Mouse (Mus musculus) midbrain, embryonic 12.5 days (tissue): ENCODE measurements around the gene Mrgprf. TPM values are rescaled to one million over a fixed set of nuclear protein-coding genes. Genes with fewer than 3 reads are reported as not detected.

Source experiments
- polyA plus RNA-seq: library from polyadenylated mRNA; unstranded; fragments of >200 nt; fragmentation: Nextera tagmentation; extraction: Ambion mirVana; gene quantifications from 2 replicates; pipeline ENCODE4 v1.2.1, GENCODE M21; 2016

Mrgprf gene
- polyA plus RNA-seq, 1 experiment from 2014 or later: 1.8 TPM

Other genes with a start within 250 kb of the Mrgprf start
- gene 1810010D01Rik, start 92.7 kb upstream of the Mrgprf start, polyA plus RNA-seq: 0.20 TPM in 1 of 2 replicates, not detected in the other
- 5.2 and 5.9 TPM in 2 replicates for gene Tpcn2, start 16.8 kb upstream of the Mrgprf start, polyA plus RNA-seq
- gene Mrgprd, start 14.0 kb downstream of the Mrgprf start, polyA plus RNA-seq: not detected in 2 replicates